Mouse (Mus musculus) neural tube, embryonic 11.5 days (tissue): Measurements from ENCODE around the gene Cfc1. TPM values are rescaled to one million over a fixed set of nuclear protein-coding genes. Genes with fewer than 3 reads are reported as not detected.

ENCODE experiments used
- ATAC-seq: fragments of 200-750 bp; cut with Nextera tagmentation; 2 replicates; pipeline ENCODE4 v1.8.0; 2017; ENCODE audit warnings: moderate number of reproducible peaks, mild to moderate bottlenecking, moderate TSS enrichment, moderate library complexity; ENCODE audit not compliant: insufficient read depth, low FRiP score, low TSS enrichment
- DNase-seq: peaks from one replicate; pipeline ENCODE4 v3.0.0-alpha.2; 2015; ENCODE audit warnings: low spot score
- H3K27ac ChIP-seq: fragments of 300-500 bp; sonication (generic); 2 replicates; pipeline ENCODE4 v1.5.1; 2014; ENCODE audit warnings: low read depth, mild to moderate bottlenecking, low read length
- H3K27me3 ChIP-seq: fragments of 300-500 bp; sonication (generic); 2 replicates; pipeline ENCODE4 v1.6.1; 2014; ENCODE audit warnings: mild to moderate bottlenecking, low read length, mixed read lengths; ENCODE audit not compliant: control insufficient read depth, insufficient read depth
- H3K36me3 ChIP-seq: fragments of 300-500 bp; sonication (generic); 2 replicates; pipeline ENCODE4 v1.6.1; 2014; ENCODE audit warnings: mild to moderate bottlenecking, low read length, moderate library complexity, mixed read lengths; ENCODE audit not compliant: control insufficient read depth, insufficient read depth
- H3K4me1 ChIP-seq: fragments of 300-500 bp; sonication (generic); 2 replicates; pipeline ENCODE4 v1.6.1; 2014; ENCODE audit warnings: low read length, mixed read lengths; ENCODE audit not compliant: control insufficient read depth, insufficient read depth
- H3K4me2 ChIP-seq: fragments of 300-500 bp; sonication (generic); 2 replicates; pipeline ENCODE4 v1.6.1; 2014; ENCODE audit warnings: low read depth, mild to moderate bottlenecking, moderate library complexity
- H3K4me3 ChIP-seq: fragments of 300-500 bp; sonication (generic); 2 replicates; pipeline ENCODE4 v1.5.1; 2014; ENCODE audit warnings: low read depth, low read length
- H3K9ac ChIP-seq: fragments of 300-500 bp; sonication (generic); 2 replicates; pipeline ENCODE4 v1.6.1; 2014; ENCODE audit warnings: mild to moderate bottlenecking, low read length
- H3K9me3 ChIP-seq: fragments of 300-500 bp; sonication (generic); 2 replicates; pipeline ENCODE4 v1.6.1; 2016; ENCODE audit warnings: low read length; ENCODE audit not compliant: control insufficient read depth
- WGBS: fragments of 180-500 bp; shearing (Covaris S2); extraction: QIAGEN DNeasy Blood & Tissue Kit; methylation state at CpG from one replicate; pipeline ENCODE4 v1.1.7; 2014; 5-methylcytosine and 5-hydroxymethylcytosine counted together
- polyA plus RNA-seq: library from polyadenylated mRNA; unstranded; fragments of >200 nt; fragmentation: Nextera tagmentation; extraction: Ambion mirVana; gene quantifications from 2 replicates; pipeline ENCODE4 v1.2.1, GENCODE M21; 2014

Gene Cfc1
- polyA plus RNA-seq, 1 experiment from 2014 or later = not detected

- DNase-seq = no peak
- Histone ChIP-seq H3K36me3 (no peaks in the 10 kb centered on the region), H3K4me3 (no peak overlapping the region), H3K27ac (no peak overlapping the region), H3K27me3 (no peaks in the 10 kb centered on the region), H3K4me2 (no peak overlapping the region), H3K9ac (no peak overlapping the region), H3K4me1 (no peaks in the 10 kb centered on the region), H3K9me3 (no peaks in the 10 kb centered on the region)
- 98% methylated on average over 2 of the region's 2 CpGs for WGBS
- no peak for ATAC-seq
Measured at GRCm38 (mm10) chr1:34568120-34568519, 32.7 kb downstream of the Cfc1 start.

- WGBS = 78% methylated on average over 2 of the region's 2 CpGs
- Histone ChIP-seq H3K9me3 (no peaks in the 10 kb centered on the region), H3K27me3 (no peaks in the 10 kb centered on the region), H3K36me3 (no peaks in the 10 kb centered on the region), H3K27ac (no peak overlapping the region), H3K9ac (no peak overlapping the region), H3K4me3 (no peak overlapping the region), H3K4me2 (no peak overlapping the region), H3K4me1 (no peaks in the 10 kb centered on the region)
- DNase-seq (no peak), ATAC-seq (no peak)
Measured at GRCm38 (mm10) chr1:34569876-34570275, 34.4 kb downstream of the Cfc1 start.

GRCm38 (mm10) chr1:34571431-34571830 lies 36.0 kb downstream of the Cfc1 start:
- Histone ChIP-seq H3K4me3 (no peak overlapping the region), H3K4me1 (no peaks in the 10 kb centered on the region), H3K9me3 (no peaks in the 10 kb centered on the region), H3K27ac (no peak overlapping the region), H3K36me3 (no peaks in the 10 kb centered on the region), H3K9ac (no peak overlapping the region), H3K4me2 (no peak overlapping the region), H3K27me3 (no peaks in the 10 kb centered on the region)
- ATAC-seq = no peak
- 78% methylated on average over 6 of the region's 6 CpGs for WGBS
- DNase-seq = no peak

GRCm38 (mm10) chr1:34573221-34573620 lies 37.8 kb downstream of the Cfc1 start:
- H3K4me2 ChIP-seq = no peak overlapping the region
- no peaks in the 10 kb centered on the region for H3K4me1 ChIP-seq
- no peaks in the 10 kb centered on the region for H3K9me3 ChIP-seq
- WGBS = 83% methylated on average over 6 of the region's 6 CpGs
- DNase-seq = no peak
- no peak overlapping the region for H3K27ac ChIP-seq
- H3K4me3 ChIP-seq = no peak overlapping the region
- no peaks in the 10 kb centered on the region for H3K36me3 ChIP-seq
- H3K27me3 ChIP-seq = no peaks in the 10 kb centered on the region
- ATAC-seq = no peak
- no peak overlapping the region for H3K9ac ChIP-seq

- under 1% methylated on average over 38 of the region's 53 CpGs for WGBS
- Histone ChIP-seq H3K4me3 (peak within 1 kb of the TSS; percentile 37), H3K9me3 (no peaks in the 10 kb centered on the region), H3K36me3 (no peaks in the 10 kb centered on the region), H3K4me2 (peak within 1 kb of the TSS; percentile 56), H3K27me3 (no peaks in the 10 kb centered on the region), H3K9ac (peak within 1 kb of the TSS; percentile 58), H3K27ac (peak within 1 kb of the TSS; percentile 44; the same call in 1 of the 2 replicates), H3K4me1 (no peaks in the 10 kb centered on the region)
- peak; percentile 89 for DNase-seq
- ATAC-seq = peak; percentile 89
Measured at GRCm38 (mm10) chr1:34578851-34579781, 43.7 kb downstream of the Cfc1 start, which contains the start of gene Amer3. Gene Amer3, plus strand, starts transcription at chr1:34579657.

GRCm38 (mm10) chr1:34579782-34580356 lies 44.4 kb downstream of the Cfc1 start:
- 3% methylated on average over 18 of the region's 18 CpGs for WGBS
- H3K9ac ChIP-seq = peak overlapping the region; percentile 58
- H3K4me2 ChIP-seq = peak overlapping the region; percentile 56
- no peaks in the 10 kb centered on the region for H3K9me3 ChIP-seq
- no peaks in the 10 kb centered on the region for H3K36me3 ChIP-seq
- H3K4me1 ChIP-seq = no peaks in the 10 kb centered on the region
- no peaks in the 10 kb centered on the region for H3K27me3 ChIP-seq
- ATAC-seq (peak; percentile 42; the same call in 1 of the 2 replicates), DNase-seq (no peak)
- peak overlapping the region; percentile 44; the same call in 1 of the 2 replicates for H3K27ac ChIP-seq
- peak overlapping the region; percentile 37 for H3K4me3 ChIP-seq

- no peak for DNase-seq
- H3K4me1 ChIP-seq = no peaks in the 10 kb centered on the region
- 76% methylated on average over 6 of the region's 6 CpGs for WGBS
- no peaks in the 10 kb centered on the region for H3K36me3 ChIP-seq
- H3K4me2 ChIP-seq = no peak overlapping the region
- ATAC-seq = no peak
- H3K27me3 ChIP-seq = no peaks in the 10 kb centered on the region
- no peaks in the 10 kb centered on the region for H3K9me3 ChIP-seq
- no peak overlapping the region for H3K27ac ChIP-seq
- no peak overlapping the region for H3K9ac ChIP-seq
- no peak overlapping the region for H3K4me3 ChIP-seq
Measured at GRCm38 (mm10) chr1:34582218-34582617, 46.8 kb downstream of the Cfc1 start.

GRCm38 (mm10) chr1:34583821-34584263 lies 48.4 kb downstream of the Cfc1 start:
- H3K36me3 ChIP-seq = no peaks in the 10 kb centered on the region

More at GRCm38 (mm10) chr1:34583821-34584263, 48.4 kb downstream of the Cfc1 start:
- H3K27me3 ChIP-seq = no peaks in the 10 kb centered on the region
- DNase-seq = no peak
- no peak overlapping the region for H3K9ac ChIP-seq
- 30% methylated on average over 4 of the region's 4 CpGs for WGBS
- no peaks in the 10 kb centered on the region for H3K4me1 ChIP-seq
- no peaks in the 10 kb centered on the region for H3K9me3 ChIP-seq
- H3K4me3 ChIP-seq = no peak overlapping the region
- no peak overlapping the region for H3K4me2 ChIP-seq
- H3K27ac ChIP-seq = no peak overlapping the region
- ATAC-seq = no peak
